Mouse (Mus musculus) splenic B cell, adult 2 months (primary cell): ENCODE data around the gene Syt1.

ENCODE experiments used
- DNase-seq: peaks from one replicate; pipeline ENCODE4 v3.0.0-alpha.2; 2011; ENCODE audit warnings: low read depth, low spot score
- H3K27me3 ChIP-seq: 2 replicates; pipeline ENCODE4 v1.6.1; 2012; ENCODE audit warnings: mild to moderate bottlenecking, low read length, moderate library complexity, mixed read lengths; ENCODE audit not compliant: control insufficient read depth, poor library complexity, insufficient read depth, severe bottlenecking
- H3K36me3 ChIP-seq: 2 replicates; pipeline ENCODE4 v1.6.1; 2012; ENCODE audit warnings: mild to moderate bottlenecking, low read length, moderate library complexity, mixed read lengths; ENCODE audit not compliant: control insufficient read depth, poor library complexity, insufficient read depth, severe bottlenecking

The Syt1 gene

GRCm38 (mm10) chr10:108504128-108504870 lies 506.5 kb downstream of the Syt1 start:
- Histone ChIP-seq H3K36me3 (no peaks in the 10 kb centered on the region), H3K27me3 (no peaks in the 10 kb centered on the region)
- DNase-seq = no peak

GRCm38 (mm10) chr10:108490231-108490630 lies 520.6 kb downstream of the Syt1 start:
- Histone ChIP-seq H3K36me3 (no peaks in the 10 kb centered on the region), H3K27me3 (no peaks in the 10 kb centered on the region)
- DNase-seq = no peak

GRCm38 (mm10) chr10:108483991-108484390 lies 526.8 kb downstream of the Syt1 start:
- Histone ChIP-seq H3K36me3 (no peaks in the 10 kb centered on the region), H3K27me3 (no peaks in the 10 kb centered on the region)
- no peak for DNase-seq

GRCm38 (mm10) chr10:108480146-108480850 lies 530.5 kb downstream of the Syt1 start:
- H3K36me3 ChIP-seq = no peaks in the 10 kb centered on the region
- DNase-seq = no peak
- no peaks in the 10 kb centered on the region for H3K27me3 ChIP-seq

GRCm38 (mm10) chr10:108470319-108470955 lies 540.3 kb downstream of the Syt1 start:
- DNase-seq = no peak

GRCm38 (mm10) chr10:108466539-108466938 lies 544.2 kb downstream of the Syt1 start:
- DNase-seq = no peak
- no peaks in the 10 kb centered on the region for H3K27me3 ChIP-seq
- H3K36me3 ChIP-seq = no peaks in the 10 kb centered on the region

More at GRCm38 (mm10) chr10:108470319-108470955, 540.3 kb downstream of the Syt1 start:
- Histone ChIP-seq H3K27me3 (no peaks in the 10 kb centered on the region), H3K36me3 (no peaks in the 10 kb centered on the region)

GRCm38 (mm10) chr10:108461862-108462261 lies 548.9 kb downstream of the Syt1 start:
- H3K27me3 ChIP-seq = no peaks in the 10 kb centered on the region
- no peak for DNase-seq
- no peaks in the 10 kb centered on the region for H3K36me3 ChIP-seq

- DNase-seq = no peak
- no peaks in the 10 kb centered on the region for H3K27me3 ChIP-seq
- no peaks in the 10 kb centered on the region for H3K36me3 ChIP-seq
Observed at GRCm38 (mm10) chr10:108457054-108457453, 553.7 kb downstream of the Syt1 start.

- DNase-seq = no peak
- H3K27me3 ChIP-seq = no peaks in the 10 kb centered on the region
- no peaks in the 10 kb centered on the region for H3K36me3 ChIP-seq
Observed at GRCm38 (mm10) chr10:108455883-108456282, 554.9 kb downstream of the Syt1 start.

- H3K36me3 ChIP-seq = no peaks in the 10 kb centered on the region
- H3K27me3 ChIP-seq = no peaks in the 10 kb centered on the region
- no peak for DNase-seq
Observed at GRCm38 (mm10) chr10:108455204-108455603, 555.6 kb downstream of the Syt1 start.

GRCm38 (mm10) chr10:108454691-108455117 lies 556.1 kb downstream of the Syt1 start:
- no peaks in the 10 kb centered on the region for H3K27me3 ChIP-seq
- no peaks in the 10 kb centered on the region for H3K36me3 ChIP-seq
- DNase-seq = no peak

GRCm38 (mm10) chr10:108453561-108453960 lies 557.2 kb downstream of the Syt1 start:
- Histone ChIP-seq H3K36me3 (no peaks in the 10 kb centered on the region), H3K27me3 (no peaks in the 10 kb centered on the region)
- no peak for DNase-seq

- Histone ChIP-seq H3K36me3 (no peaks in the 10 kb centered on the region), H3K27me3 (no peaks in the 10 kb centered on the region)
- no peak for DNase-seq
Observed at GRCm38 (mm10) chr10:108452421-108452820, 558.4 kb downstream of the Syt1 start.

- DNase-seq = no peak
- Histone ChIP-seq H3K27me3 (no peaks in the 10 kb centered on the region), H3K36me3 (no peaks in the 10 kb centered on the region)
Observed at GRCm38 (mm10) chr10:108451516-108451915, 559.3 kb downstream of the Syt1 start.

GRCm38 (mm10) chr10:108450401-108450800 lies 560.4 kb downstream of the Syt1 start:
- no peaks in the 10 kb centered on the region for H3K36me3 ChIP-seq
- no peaks in the 10 kb centered on the region for H3K27me3 ChIP-seq
- DNase-seq = no peak
